Mouse (Mus musculus) embryonic fibroblast, embryonic 13.5 days (primary cell): Measurements from ENCODE around the gene Cst13. TPM values are rescaled to one million over a fixed set of nuclear protein-coding genes. Genes with fewer than 3 reads are reported as not detected.

Experiments used
- H3K27ac ChIP-seq: 2 replicates; pipeline ENCODE4 v1.5.1; 2012; ENCODE audit warnings: low read length, control low read depth, inconsistent platforms; ENCODE audit not compliant: insufficient read depth
- H3K4me1 ChIP-seq: 2 replicates; pipeline ENCODE4 v1.6.1; 2011; ENCODE audit warnings: low read length; ENCODE audit not compliant: control insufficient read depth, insufficient read depth
- H3K4me3 ChIP-seq: 2 replicates; pipeline ENCODE4 v1.5.1; 2011; ENCODE audit warnings: mild to moderate bottlenecking, control low read depth, low read length; ENCODE audit not compliant: insufficient read depth
- CTCF ChIP-seq: IDR thresholded peaks from 2 replicates; pipeline ENCODE4 v1.5.1; 2011; ENCODE audit warnings: mild to moderate bottlenecking, control low read depth, low read length, moderate library complexity, borderline replicate concordance; ENCODE audit not compliant: insufficient read depth
- POLR2A ChIP-seq: IDR thresholded peaks from 2 replicates; pipeline ENCODE4 v1.6.1; 2011; ENCODE audit warnings: low read depth, mild to moderate bottlenecking, control low read depth, low read length, moderate library complexity
- polyA plus RNA-seq: library from polyadenylated mRNA; stranded (reverse); fragments of >200 nt; gene quantifications from 2 replicates; pipeline ENCODE4 v1.2.4, GENCODE M21; 2011; ENCODE audit warnings: low read depth; ENCODE audit not compliant: missing spikeins, insufficient read length

Cst13 gene
- polyA plus RNA-seq, 1 experiment: not detected

- Histone ChIP-seq H3K4me3 (peak overlapping the region; percentile 11; the same call in 1 of the 2 replicates), H3K4me1 (peaks cover 4% of the 10 kb centered on the region; the same call in 1 of the 2 replicates), H3K27ac (0 out of 2 replicates have a peak overlapping the region, but pooled peaks have one; percentile 20)
- TF ChIP-seq POLR2A: no peak
These were observed 53.0 kb downstream of the Cst13 start for GRCm38 (mm10) chr2:148872860-148873259.

GRCm38 (mm10) chr2:148874224-148874616 is 54.3 kb downstream of the Cst13 start:
- H3K4me1 ChIP-seq: peaks cover 10% of the 10 kb centered on the region
- H3K27ac ChIP-seq: no peak overlapping the region
- no peak for TF ChIP-seq POLR2A
- no peak for TF ChIP-seq CTCF
- H3K4me3 ChIP-seq: peak overlapping the region; percentile 88

GRCm38 (mm10) chr2:148874617-148875334 is 54.9 kb downstream of the Cst13 start:
- Histone ChIP-seq H3K27ac (peak overlapping the region; percentile 35), H3K4me3 (peak overlapping the region; percentile 88), H3K4me1 (peaks cover 10% of the 10 kb centered on the region)
- no peak for TF ChIP-seq POLR2A
- TF ChIP-seq CTCF: no peak

- peak within 1 kb of the TSS; percentile 74 for H3K27ac ChIP-seq
- peaks cover 10% of the 10 kb centered on the region for H3K4me1 ChIP-seq
- TF ChIP-seq POLR2A: peak; percentile 93
- no peak for TF ChIP-seq CTCF
- H3K4me3 ChIP-seq: peak within 1 kb of the TSS; percentile 88
These were observed 55.5 kb downstream of the Cst13 start, which contains the start of gene Cst3 for GRCm38 (mm10) chr2:148875335-148875811. Gene Cst3, minus strand, starts transcription at chr2:148875692.

GRCm38 (mm10) chr2:148877016-148877770 is 57.3 kb downstream of the Cst13 start:
- Histone ChIP-seq H3K4me3 (no peak overlapping the region), H3K27ac (no peak overlapping the region), H3K4me1 (peaks cover 10% of the 10 kb centered on the region)
- TF ChIP-seq CTCF (no peak), POLR2A (no peak)

GRCm38 (mm10) chr2:148878641-148879130 is 58.8 kb downstream of the Cst13 start:
- peak overlapping the region; percentile 54; the same call in 1 of the 2 replicates for H3K27ac ChIP-seq
- H3K4me3 ChIP-seq: no peak overlapping the region
- peaks cover 10% of the 10 kb centered on the region for H3K4me1 ChIP-seq
- TF ChIP-seq POLR2A: no peak
- TF ChIP-seq CTCF: no peak

- Histone ChIP-seq H3K4me1 (peaks cover 10% of the 10 kb centered on the region), H3K4me3 (no peak overlapping the region)
- TF ChIP-seq CTCF: no peak
- no peak for TF ChIP-seq POLR2A
These were observed 59.3 kb downstream of the Cst13 start for GRCm38 (mm10) chr2:148879199-148879598.

More at GRCm38 (mm10) chr2:148879199-148879598, 59.3 kb downstream of the Cst13 start:
- H3K27ac ChIP-seq: peak overlapping the region; percentile 54; the same call in 1 of the 2 replicates

Other genes with a start within 250 kb of the Cst13 start
- gene Nxt1, start 147.5 kb upstream of the Cst13 start, polyA plus RNA-seq: 19.8 and 25.5 TPM in 2 replicates
- 17.8 and 23.5 TPM in 2 replicates for gene Gzf1, start 139.1 kb upstream of the Cst13 start, polyA plus RNA-seq
- gene Napb, start 87.6 kb upstream of the Cst13 start, polyA plus RNA-seq: 2.5 and 2.8 TPM in 2 replicates
- gene Cstl1, start 69.7 kb upstream of the Cst13 start, polyA plus RNA-seq: not detected in 2 replicates
- not detected in 2 replicates for gene Cst11, start 48.6 kb upstream of the Cst13 start, polyA plus RNA-seq
- gene 8030411F24Rik, start 38.1 kb upstream of the Cst13 start, polyA plus RNA-seq: not detected in 2 replicates
- not detected in 2 replicates for gene Cst12, start 30.7 kb upstream of the Cst13 start, polyA plus RNA-seq
- gene Cst8, start 21.3 kb upstream of the Cst13 start, polyA plus RNA-seq: not detected in 2 replicates
- not detected in 2 replicates for gene Cst9, start 15.1 kb downstream of the Cst13 start, polyA plus RNA-seq
- gene 9230104L09Rik, start 45.0 kb downstream of the Cst13 start, polyA plus RNA-seq: not detected in 2 replicates
- gene Cst3, start 55.6 kb downstream of the Cst13 start, polyA plus RNA-seq: 381 and 419 TPM in 2 replicates
- not detected in 2 replicates for gene Gm1330, start 183.2 kb downstream of the Cst13 start, polyA plus RNA-seq
- not detected in 2 replicates for gene Gm10750, start 197.2 kb downstream of the Cst13 start, polyA plus RNA-seq